Mouse (Mus musculus) embryonic fibroblast, embryonic 13.5 days (primary cell): ENCODE measurements around the gene Myh9.

Experiments used
- CTCF ChIP-seq: IDR thresholded peaks from 2 replicates; pipeline ENCODE4 v1.5.1; 2011; ENCODE audit warnings: mild to moderate bottlenecking, control low read depth, low read length, moderate library complexity, borderline replicate concordance; ENCODE audit not compliant: insufficient read depth
- POLR2A ChIP-seq: IDR thresholded peaks from 2 replicates; pipeline ENCODE4 v1.6.1; 2011; ENCODE audit warnings: low read depth, mild to moderate bottlenecking, control low read depth, low read length, moderate library complexity

- TF ChIP-seq CTCF (no peak), POLR2A (no peak)
Observed at GRCm38 (mm10) chr15:77873564-77873963, 31.6 kb upstream of the Myh9 start.
